Comparison of ENCODE assay signal across 16 mouse cellular contexts in genomic region chr14:49226986-49227385, GRCm38 (mm10). TPM values are rescaled to one million over a fixed set of nuclear protein-coding genes. Genes with fewer than 3 reads are reported as not detected.
A peak's percentile ranks its signal among the peaks of the same experiment; 100 is the strongest.
DNase-seq lines count a peak whose midpoint lies in the region; ATAC-seq and TF ChIP-seq lines count a peak whose summit lies in the region.
"Had no signal": no experiment of that assay in that cellular context is flagged by ENCODE, and none has a peak within 500 bp of the region (broad histone marks: within the 10 kb centered on the region; RNA-seq: fewer than 3 reads in every experiment).

No protein-coding gene starts in this region.

- DNase-seq in embryonic facial prominence, embryonic 14.5 days (ENCODE audit: low spot score) = peak; percentile 53
- no peak for DNase-seq in embryonic facial prominence, embryonic 10.5 days (ENCODE audit: low spot score)
- peak; percentile 65 for DNase-seq in liver, adult 2 months (ENCODE audit: extremely low read depth, low read depth, low spot score)
- no peak for DNase-seq in liver, embryonic 11.5 days (ENCODE audit: low spot score)
- peak; percentile 48 for DNase-seq in brain, embryonic 14.5 days (ENCODE audit: low read depth)
- peak; percentile 70 for DNase-seq in cerebellum, postnatal 14 days
- no peak for DNase-seq in kidney, adult 2 months
- DNase-seq: heart, postnatal 4 days; kidney, adult 9 months; right cerebral cortex, adult 18-20 months had no signal

- no peaks in the 10 kb centered on the region for H3K9me3 ChIP-seq in embryonic facial prominence, embryonic 14.5 days (ENCODE audit: control insufficient read depth, low read length)
- no peaks in the 10 kb centered on the region for H3K9me3 ChIP-seq in embryonic facial prominence, embryonic 10.5 days
- no peaks in the 10 kb centered on the region for H3K9me3 ChIP-seq in liver, embryonic 11.5 days (ENCODE audit: control insufficient read depth, low read length)
- H3K9me3 ChIP-seq: forebrain, embryonic 10.5 days; lung, embryonic 15.5 days had no signal

- H3K4me3 ChIP-seq in embryonic facial prominence, embryonic 14.5 days (ENCODE audit: low read depth, low read length) = no peak overlapping the region
- H3K4me3 ChIP-seq in embryonic facial prominence, embryonic 10.5 days = no peak overlapping the region
- H3K4me3 ChIP-seq in liver, adult 2 months (ENCODE audit: insufficient read depth, low read depth, low read length) = no peak overlapping the region
- no peak overlapping the region for H3K4me3 ChIP-seq in liver, embryonic 11.5 days (ENCODE audit: low read depth, low read length)
- H3K4me3 ChIP-seq in kidney, adult 2 months (ENCODE audit: insufficient read depth, low read depth, low read length) = no peak overlapping the region
- H3K4me3 ChIP-seq: forebrain, embryonic 10.5 days; lung, embryonic 15.5 days had no signal

- H3K79me2 ChIP-seq in liver, adult 2 months (ENCODE audit: control insufficient read depth, insufficient read depth, low read length) = no peaks in the 10 kb centered on the region

- WGBS in embryonic facial prominence, embryonic 14.5 days = 76% methylated on average over 11 of the region's 11 CpGs
- 90% methylated on average over 11 of the region's 11 CpGs for WGBS in embryonic facial prominence, embryonic 10.5 days
- WGBS in liver, adult 2 months = 67% methylated on average over 11 of the region's 11 CpGs
- WGBS in liver, embryonic 11.5 days = 90% methylated on average over 11 of the region's 11 CpGs
- 85% methylated on average over 11 of the region's 11 CpGs for WGBS in kidney, adult 2 months

- no peak overlapping the region for H3K4me2 ChIP-seq in embryonic facial prominence, embryonic 14.5 days (ENCODE audit: low read depth, low read length)
- H3K4me2 ChIP-seq in liver, embryonic 11.5 days = no peak overlapping the region
- H3K4me2 ChIP-seq: lung, embryonic 15.5 days had no signal

- no peak for TF ChIP-seq CTCF in liver, adult 2 months (IDR thresholded peaks at IDR 0.05; ENCODE audit: low read depth, low read length)
- TF ChIP-seq CTCF in brain, embryonic 14.5 days (IDR thresholded peaks at IDR 0.05; ENCODE audit: borderline replicate concordance, extremely low read depth, insufficient read depth, insufficient read length) = no peak
- no peak for TF ChIP-seq CTCF in kidney, adult 2 months (conservative IDR thresholded peaks at IDR 0.05; ENCODE audit: insufficient read depth, insufficient read length, low read depth, low read length)

- no peaks in the 10 kb centered on the region; the same call in 1 of the 2 replicates for H3K4me1 ChIP-seq in embryonic facial prominence, embryonic 14.5 days (ENCODE audit: control insufficient read depth, insufficient read depth, low read length)
- no peaks in the 10 kb centered on the region for H3K4me1 ChIP-seq in embryonic facial prominence, embryonic 10.5 days
- 0 out of 2 replicates have a peak, but pooled peaks cover 1% of the 10 kb centered on the region for H3K4me1 ChIP-seq in liver, adult 2 months (ENCODE audit: control insufficient read depth, insufficient read depth, low read length)
- H3K4me1 ChIP-seq in liver, embryonic 11.5 days (replicated peaks; ENCODE audit: control insufficient read depth, insufficient read depth, low read length) = no peaks in the 10 kb centered on the region
- H3K4me1 ChIP-seq in kidney, adult 2 months (ENCODE audit: control insufficient read depth, insufficient read depth, low read length) = no peaks in the 10 kb centered on the region
- H3K4me1 ChIP-seq: forebrain, embryonic 10.5 days had no signal

- H3K27me3 ChIP-seq in embryonic facial prominence, embryonic 14.5 days (replicated peaks; ENCODE audit: control insufficient read depth, insufficient read depth, low read length) = no peaks in the 10 kb centered on the region
- no peaks in the 10 kb centered on the region for H3K27me3 ChIP-seq in embryonic facial prominence, embryonic 10.5 days (replicated peaks; ENCODE audit: low read depth, poor library complexity, severe bottlenecking)
- no peaks in the 10 kb centered on the region; the same call in 1 of the 2 replicates for H3K27me3 ChIP-seq in liver, adult 2 months (ENCODE audit: control insufficient read depth, insufficient read depth, low read length)
- H3K27me3 ChIP-seq in liver, embryonic 11.5 days (replicated peaks; ENCODE audit: control insufficient read depth, insufficient read depth, low read length) = no peaks in the 10 kb centered on the region
- no peaks in the 10 kb centered on the region for H3K27me3 ChIP-seq in kidney, adult 2 months (replicated peaks; ENCODE audit: control insufficient read depth, insufficient read depth, low read length)
- H3K27me3 ChIP-seq: lung, embryonic 15.5 days had no signal

- no peaks in the 10 kb centered on the region for H3K36me3 ChIP-seq in embryonic facial prominence, embryonic 14.5 days (ENCODE audit: control insufficient read depth, insufficient read depth, low read length)
- H3K36me3 ChIP-seq in embryonic facial prominence, embryonic 10.5 days (replicated peaks) = no peaks in the 10 kb centered on the region
- no peaks in the 10 kb centered on the region for H3K36me3 ChIP-seq in liver, adult 2 months (ENCODE audit: control insufficient read depth, insufficient read depth, low read length)
- no peaks in the 10 kb centered on the region for H3K36me3 ChIP-seq in liver, embryonic 11.5 days (ENCODE audit: control insufficient read depth, insufficient read depth, low read length)
- H3K36me3 ChIP-seq in kidney, adult 2 months (ENCODE audit: control insufficient read depth, insufficient read depth, low read length) = peaks cover 6% of the 10 kb centered on the region; the same call in 1 of the 2 replicates
- H3K36me3 ChIP-seq: forebrain, embryonic 10.5 days; lung, embryonic 15.5 days had no signal

- H3K27ac ChIP-seq in embryonic facial prominence, embryonic 14.5 days (replicated peaks; ENCODE audit: low read depth, low read length) = no peak overlapping the region
- H3K27ac ChIP-seq in embryonic facial prominence, embryonic 10.5 days (replicated peaks) = no peak overlapping the region
- H3K27ac ChIP-seq in liver, adult 2 months (replicated peaks; ENCODE audit: insufficient read depth, low read depth, low read length) = no peak overlapping the region
- no peak overlapping the region for H3K27ac ChIP-seq in liver, embryonic 11.5 days (ENCODE audit: low read depth, low read length)
- no peak overlapping the region for H3K27ac ChIP-seq in kidney, adult 2 months (ENCODE audit: insufficient read depth, low read depth, low read length)
- H3K27ac ChIP-seq: forebrain, embryonic 10.5 days; lung, embryonic 15.5 days had no signal

- H3K9ac ChIP-seq in embryonic facial prominence, embryonic 14.5 days (ENCODE audit: low read depth, low read length) = no peak overlapping the region
- no peak overlapping the region for H3K9ac ChIP-seq in liver, adult 2 months (ENCODE audit: low read depth, low read length)
- H3K9ac ChIP-seq in liver, embryonic 11.5 days (ENCODE audit: low read depth, low read length) = no peak overlapping the region
- H3K9ac ChIP-seq: lung, embryonic 15.5 days had no signal

- ATAC-seq in embryonic facial prominence, embryonic 14.5 days (ENCODE audit: low read depth) = no peak
- no peak for ATAC-seq in liver, embryonic 11.5 days (replicated peaks; ENCODE audit: low FRiP score)

- TF ChIP-seq POLR2A in liver, adult 2 months (IDR thresholded peaks at IDR 0.05; ENCODE audit: extremely low read depth, insufficient read depth, low read length) = no peak
- no peak for TF ChIP-seq POLR2A in brain, embryonic 14.5 days (IDR thresholded peaks at IDR 0.05; ENCODE audit: borderline replicate concordance, extremely low read depth, insufficient read depth, insufficient read length, poor library complexity, severe bottlenecking)
- no peak for TF ChIP-seq POLR2A in kidney, adult 2 months (IDR thresholded peaks at IDR 0.05; ENCODE audit: low read depth, low read length)

RNA-seq across cellular contexts. Expression of gene ccdc198, which starts 18.3 kb away (rescaled TPM):
- 0.22 TPM in 1 of 2 replicates, not detected in the other for polyA plus RNA-seq in embryonic facial prominence, embryonic 14.5 days (2014; fragmentation: Nextera tagmentation; extraction: Ambion mirVana)
- polyA plus RNA-seq in embryonic facial prominence, embryonic 10.5 days (2016; fragmentation: Nextera tagmentation; extraction: Ambion mirVana) = not detected in 2 replicates
- 0.55 and 0.81 TPM in 2 replicates for total RNA-seq in liver, adult 2 months (2014; rRNA removed)
- polyA plus RNA-seq in liver, adult 2 months (2012; rRNA removed) = 0.07 TPM in 1 of 2 replicates, not detected in the other
- polyA plus RNA-seq in liver, embryonic 11.5 days (2014; fragmentation: Nextera tagmentation; extraction: Ambion mirVana) = 2.2 and 2.6 TPM in 2 replicates
- 0.06 and 0.18 TPM in 2 replicates for polyA plus RNA-seq in brain, embryonic 14.5 days (2012; rRNA removed)
- 45.1 and 53.1 TPM in 2 replicates for polyA plus RNA-seq in kidney, adult 2 months (2012; rRNA removed)
- total RNA-seq: gastrocnemius, adult 18-20 months; heart, postnatal 4 days; MEL; monocyte, adult 5-6 weeks; neutrophil, adult 5-6 weeks had no signal

RNA-seq across cellular contexts. Expression of gene Naa30, which starts 55.0 kb away (rescaled TPM):
- 13.3 and 14.0 TPM in 2 replicates for polyA plus RNA-seq in embryonic facial prominence, embryonic 14.5 days (2014; fragmentation: Nextera tagmentation; extraction: Ambion mirVana)
- polyA plus RNA-seq in embryonic facial prominence, embryonic 10.5 days (2016; fragmentation: Nextera tagmentation; extraction: Ambion mirVana) = 8.5 and 8.7 TPM in 2 replicates
- 15.9 and 16.1 TPM in 2 replicates for total RNA-seq in liver, adult 2 months (2014; rRNA removed)
- polyA plus RNA-seq in liver, adult 2 months (2012; rRNA removed) = 6.7 and 6.8 TPM in 2 replicates
- 12.8 and 14.4 TPM in 2 replicates for polyA plus RNA-seq in liver, embryonic 11.5 days (2014; fragmentation: Nextera tagmentation; extraction: Ambion mirVana)
- polyA plus RNA-seq in brain, embryonic 14.5 days (2012; rRNA removed) = 26.7 and 29.2 TPM in 2 replicates
- 8.6 and 8.8 TPM in 2 replicates for polyA plus RNA-seq in kidney, adult 2 months (2012; rRNA removed)

Comparison
In these comparisons a context has a peak if more than half of its experiments do, and no peak if none do; other contexts are left out.
1. DNase-seq: peak in embryonic facial prominence, embryonic 14.5 days (single experiment), liver, adult 2 months (single experiment), brain, embryonic 14.5 days (single experiment) and cerebellum, postnatal 14 days (2 of 2); none in embryonic facial prominence, embryonic 10.5 days (single experiment), liver, embryonic 11.5 days (single experiment) and kidney, adult 2 months (single experiment).
2. RNA of gene ccdc198, which starts 18.3 kb away (polyA plus RNA-seq): 45.1 to 53.1 TPM in kidney, adult 2 months; 2.2 to 2.6 TPM in liver, embryonic 11.5 days, 0.06 to 0.18 TPM in brain, embryonic 14.5 days, not detected in embryonic facial prominence, embryonic 10.5 days, 0.22 TPM in embryonic facial prominence, embryonic 14.5 days and 0.07 TPM in liver, adult 2 months; every median in the first group is over 10 times any median in the second.